Mouse (Mus musculus): ENCODE data around the gene Cdk19.

GRCm38 (mm10) chr10:40419841-40420240 lies 80.5 kb downstream of the Cdk19 start:
- TF ChIP-seq CTCF (IDR thresholded peaks at IDR 0.05; ENCODE audit: control insufficient read depth, insufficient read depth, insufficient replicate concordance, low read depth, low read length) (no peak), POLR2A (IDR thresholded peaks at IDR 0.05; ENCODE audit: control insufficient read depth, low read depth, low read length) (no peak)

Measured in testis, adult 2 months (tissue).